Mouse (Mus musculus) liver, adult 2 months (tissue): ENCODE data around the gene Apol7b.
"Not testable (repeated sequence)": the region's sequence is repeated elsewhere in the genome, so short reads cannot be mapped to it uniquely, and the experiment has no call there.

Source experiments
- CTCF ChIP-seq: fragments of 200-500 bp; IDR thresholded peaks from 2 replicates; pipeline ENCODE4 v1.5.1; 2011; ENCODE audit warnings: low read depth, low read length, control low read depth
- POLR2A ChIP-seq: fragments of 200-500 bp; IDR thresholded peaks from 2 replicates; pipeline ENCODE4 v1.6.1; 2011; ENCODE audit warnings: low read length, control low read depth; ENCODE audit not compliant: insufficient read depth; ENCODE audit errors: extremely low read depth

DNA sequence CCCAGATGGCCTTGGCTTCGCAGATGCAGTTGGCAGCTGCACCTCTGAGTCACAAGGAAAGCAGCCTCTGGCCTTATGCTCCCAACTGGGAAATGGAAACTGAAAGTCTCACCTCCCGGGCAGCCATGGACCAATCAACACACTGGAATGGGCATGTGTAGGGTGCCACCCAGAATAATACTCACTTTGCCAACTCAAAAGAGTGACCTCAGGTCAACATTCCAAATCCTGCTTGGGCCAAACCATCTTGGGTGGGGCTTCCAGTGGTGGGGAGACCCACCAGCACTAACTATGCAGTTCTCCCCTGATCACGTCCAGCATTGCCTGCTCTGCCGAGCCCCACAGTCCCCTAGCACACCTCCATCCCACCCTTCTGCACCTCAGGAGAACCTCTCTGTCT, 36.3 kb downstream of the Apol7b start, which contains the start of gene Apol9a:
- TF ChIP-seq CTCF, POLR2A: not testable (repeated sequence)
